Mouse (Mus musculus) lung, postnatal 36 days (tissue): ENCODE measurements at regions not wholly inside any gene's neighbourhood (a gene's known extent, or its start where the extent isn't known, plus 50 kb on each side); places are given as distances from the start of the nearest gene placed in this dataset.

Experiments used
- DNase-seq: peaks from one replicate; pipeline ENCODE4 v3.0.0; 2022; ENCODE audit warnings: mixed read lengths

DNA sequence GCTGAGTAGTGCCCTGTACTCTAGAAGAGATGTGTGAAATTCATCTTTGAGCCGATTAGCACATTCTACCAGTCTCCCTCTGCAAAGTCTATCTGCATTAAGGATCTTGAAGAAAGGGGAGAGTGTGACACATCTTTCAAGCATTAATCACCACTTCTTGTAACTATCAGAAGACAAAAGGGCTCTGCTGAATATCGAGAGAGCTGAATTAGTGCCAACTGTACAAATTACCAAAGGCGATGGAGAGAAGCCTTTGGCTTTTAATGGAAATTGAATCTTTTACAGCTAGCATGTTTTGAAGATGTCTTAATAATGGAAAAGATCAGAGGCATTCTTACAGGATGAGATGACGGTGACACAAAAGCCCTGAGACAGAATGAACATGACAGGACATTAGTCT lies 97.2 kb upstream of the Pam start:
- no peak for DNase-seq

- DNase-seq = no peak
These were observed 96.6 kb upstream of the Pam start for GRCm38 (mm10) chr1:98192044-98192484.

GRCm38 (mm10) chr1:98191331-98191730 lies 95.9 kb upstream of the Pam start:
- no peak for DNase-seq

DNA sequence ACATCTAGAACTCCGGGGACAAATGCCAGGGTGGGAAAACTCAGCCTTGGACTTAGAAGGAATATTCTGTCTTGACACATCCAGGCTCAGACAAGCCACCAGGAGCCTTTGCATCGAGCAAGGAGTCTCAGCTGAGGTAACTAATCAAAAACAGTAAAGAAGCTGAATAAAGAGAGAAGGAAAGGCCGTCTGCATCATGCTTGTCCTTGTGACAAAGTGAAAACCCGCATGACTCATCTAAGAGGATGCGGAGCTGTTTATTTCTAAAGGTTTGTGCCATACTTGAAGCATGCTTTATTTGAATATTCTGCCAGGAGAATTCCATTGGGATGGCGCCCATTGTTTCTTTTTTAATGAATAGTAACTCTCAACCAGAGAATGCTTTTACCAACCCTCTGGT lies 95.3 kb upstream of the Pam start:
- no peak for DNase-seq

GRCm38 (mm10) chr1:98189991-98190471 lies 94.6 kb upstream of the Pam start:
- DNase-seq = no peak

DNA sequence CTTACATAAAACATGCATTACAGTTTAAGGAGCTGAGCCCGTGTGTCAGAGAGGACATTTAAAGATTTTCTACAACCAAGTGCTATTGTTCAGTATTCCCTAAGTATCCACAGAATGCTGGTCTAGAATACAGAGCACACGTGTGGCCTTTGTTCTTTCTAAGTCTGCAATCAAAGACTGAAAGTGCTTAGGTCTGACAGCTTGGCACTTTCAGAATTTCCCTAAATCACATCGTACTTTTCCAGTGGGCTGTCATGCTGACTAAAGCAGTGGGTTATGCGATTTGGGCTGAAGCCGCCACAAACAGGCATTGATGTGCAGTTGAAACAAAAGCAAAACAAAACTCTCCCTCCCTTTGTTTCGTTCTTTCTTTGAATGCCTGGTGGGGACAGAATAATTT lies 84.9 kb upstream of the Pam start:
- DNase-seq = no peak

GRCm38 (mm10) chr1:98179030-98179429 lies 83.6 kb upstream of the Pam start:
- peak; percentile 78 for DNase-seq

GRCm38 (mm10) chr1:98174811-98175132 lies 79.3 kb upstream of the Pam start:
- DNase-seq = no peak

DNA sequence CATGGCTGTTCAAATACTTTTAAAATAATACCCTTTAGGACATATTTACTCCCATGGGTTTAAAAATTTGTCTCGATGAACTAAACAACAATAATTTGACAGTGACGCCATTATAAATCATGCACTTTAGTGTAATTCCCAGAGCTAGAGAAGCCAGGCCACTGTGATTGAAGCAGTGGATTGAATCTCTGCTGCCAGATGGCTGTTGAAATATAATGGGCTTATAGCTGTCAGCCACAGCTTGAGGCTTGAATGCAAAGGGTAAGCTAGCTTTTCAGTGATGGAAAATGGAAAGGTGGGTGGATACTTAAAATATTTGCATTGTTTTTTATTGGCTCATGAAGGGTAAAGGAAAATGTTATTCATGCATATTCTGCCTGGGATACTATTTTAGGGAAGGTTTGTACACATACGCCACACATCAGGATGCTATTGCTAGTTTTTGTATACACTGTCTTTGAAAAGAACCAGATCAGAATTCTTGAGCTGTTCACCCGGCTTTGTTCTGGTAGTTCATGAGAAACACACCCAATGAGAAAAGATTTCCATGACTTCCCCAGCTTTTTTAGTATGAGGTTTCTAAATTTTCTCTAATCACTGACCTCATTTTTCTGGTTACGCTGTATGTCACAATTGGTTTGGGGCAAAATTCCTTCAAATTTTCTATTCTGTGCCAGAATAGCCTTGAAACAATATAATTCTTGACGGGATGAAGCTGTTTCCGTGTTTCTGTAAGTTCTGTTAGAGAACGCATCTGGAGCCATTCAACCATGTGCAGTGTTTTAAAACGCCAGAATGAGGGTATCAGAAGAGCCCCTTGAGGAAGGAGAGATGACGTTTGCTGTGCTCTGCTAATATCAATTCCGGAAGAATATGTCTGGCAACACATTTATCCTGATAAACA lies 78.7 kb upstream of the Pam start:
- DNase-seq = no peak

DNA sequence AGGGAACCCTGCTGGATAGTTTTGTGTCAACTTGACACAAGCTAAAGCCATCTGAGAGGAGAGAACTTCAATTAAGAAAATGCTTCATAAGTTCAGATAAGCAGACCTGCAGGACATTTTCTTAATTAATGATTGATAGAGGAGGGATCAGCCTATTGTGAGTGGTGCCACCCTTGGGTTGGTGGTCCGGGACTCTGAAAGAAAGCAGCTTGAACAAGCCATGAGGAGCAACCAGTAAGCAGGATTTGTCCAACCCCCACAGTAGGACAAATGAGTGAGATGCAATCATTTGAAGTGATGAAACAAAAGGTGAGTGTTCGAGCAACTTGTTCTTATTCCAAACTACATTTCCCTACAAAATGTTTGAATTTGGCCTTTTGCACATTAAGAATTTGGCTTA lies 78.0 kb upstream of the Pam start:
- no peak for DNase-seq

- DNase-seq = no peak
These were observed 75.8 kb upstream of the Pam start for GRCm38 (mm10) chr1:98171291-98171690.

GRCm38 (mm10) chr1:98169352-98169751 lies 73.9 kb upstream of the Pam start:
- no peak for DNase-seq

- DNase-seq = no peak
These were observed 72.4 kb upstream of the Pam start for GRCm38 (mm10) chr1:98167800-98168199.

DNA sequence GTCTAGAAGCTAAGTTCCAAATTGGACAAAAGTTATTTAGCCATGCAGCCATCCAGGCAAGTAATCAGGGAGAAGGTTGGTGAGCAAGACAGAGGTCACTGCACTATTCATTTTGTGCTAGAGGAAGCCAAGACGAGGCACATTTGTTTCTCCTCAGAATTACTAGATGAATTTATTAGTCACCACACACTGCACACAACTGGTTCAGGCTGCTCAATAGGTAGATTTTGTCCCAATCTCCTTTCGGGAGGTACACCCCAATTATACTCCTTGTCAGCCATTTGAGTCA lies 67.1 kb upstream of the Pam start:
- no peak for DNase-seq

- no peak for DNase-seq
These were observed 66.6 kb upstream of the Pam start for GRCm38 (mm10) chr1:98161882-98162638.

DNA sequence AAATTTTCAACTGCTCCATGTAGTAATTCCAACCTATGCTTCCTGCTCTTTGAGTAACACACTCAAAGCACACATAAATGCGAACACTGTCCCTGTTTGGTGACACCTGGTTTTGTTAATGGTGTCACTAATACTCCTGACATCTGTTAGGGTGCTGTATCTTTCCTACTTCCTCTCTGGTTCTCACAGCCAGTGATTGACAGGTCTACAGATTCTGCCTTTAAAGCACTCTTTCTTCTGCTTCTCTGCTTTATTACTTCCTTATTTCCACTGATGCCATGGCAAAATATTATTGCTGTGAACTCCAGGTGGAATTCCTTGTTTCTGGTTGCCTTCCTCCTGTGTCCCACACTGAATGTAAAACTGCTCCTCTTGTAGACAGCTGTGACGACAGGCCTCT lies 63.5 kb upstream of the Pam start:
- DNase-seq = no peak

DNA sequence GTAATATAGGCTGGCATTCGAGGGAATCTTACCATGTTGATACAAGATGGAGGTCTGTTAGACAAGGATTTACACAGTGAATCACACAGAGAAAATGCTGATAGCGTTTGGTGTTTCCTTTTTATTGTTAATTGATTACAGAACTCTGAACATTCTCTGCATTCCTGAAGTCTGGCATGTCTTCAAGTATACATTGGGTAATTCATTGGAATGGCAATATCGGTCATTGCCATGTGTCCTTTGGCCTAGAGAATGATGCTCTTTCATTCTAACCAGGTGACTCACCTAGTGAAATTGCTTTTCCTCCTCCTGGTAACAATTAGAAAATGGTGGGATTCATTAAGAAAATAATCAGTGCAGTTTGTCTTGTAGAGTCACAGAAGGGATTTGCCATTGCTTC lies 51.9 kb upstream of the Pam start:
- DNase-seq = no peak
